Mouse (Mus musculus) small intestine, adult 2 months (tissue): ENCODE data around the gene Loxl3.

ENCODE experiments used
- CTCF ChIP-seq: fragments of 200-500 bp; IDR thresholded peaks from 2 replicates; pipeline ENCODE4 v1.5.1; 2012; ENCODE audit warnings: low read depth, mild to moderate bottlenecking, control low read depth, inconsistent platforms, low read length, moderate library complexity, mixed read lengths; ENCODE audit not compliant: insufficient replicate concordance, insufficient read length; ENCODE audit errors: extremely low read depth
- POLR2A ChIP-seq: fragments of 200-500 bp; IDR thresholded peaks from 2 replicates; pipeline ENCODE4 v1.6.1; 2012; ENCODE audit warnings: low read depth, mild to moderate bottlenecking, control low read depth, inconsistent platforms, low read length, moderate library complexity

GRCm38 (mm10) chr6:83095968-83096367, 62.0 kb downstream of the Loxl3 start:
- TF ChIP-seq POLR2A (no peak), CTCF (no peak)
